Mouse (Mus musculus) limb, embryonic 11.5 days (tissue): ENCODE results near the gene Olfr429. TPM values are rescaled to one million over a fixed set of nuclear protein-coding genes. Genes with fewer than 3 reads are reported as not detected.
"Not testable (repeated sequence)": the region's sequence is repeated elsewhere in the genome, so short reads cannot be mapped to it uniquely, and the experiment has no call there.

Source experiments
- ATAC-seq: fragments of 200-750 bp; cut with Nextera tagmentation; 2 replicates; pipeline ENCODE4 v1.8.0; 2017; ENCODE audit warnings: low read depth; ENCODE audit not compliant: insufficient number of reproducible peaks, low FRiP score, low TSS enrichment
- DNase-seq: peaks from one replicate; pipeline ENCODE4 v3.0.0-alpha.2; 2015; ENCODE audit warnings: low spot score
- H3K27ac ChIP-seq: fragments of 300-500 bp; sonication (generic); replicated peaks from 2 replicates; pipeline ENCODE4 v1.5.1; 2014; ENCODE audit warnings: low read depth, mild to moderate bottlenecking, low read length
- H3K27me3 ChIP-seq: fragments of 300-500 bp; sonication (generic); 2 replicates; pipeline ENCODE4 v1.6.1; 2014; ENCODE audit warnings: mild to moderate bottlenecking, low read length, mixed read lengths; ENCODE audit not compliant: control insufficient read depth, insufficient read depth
- H3K36me3 ChIP-seq: fragments of 300-500 bp; sonication (generic); 2 replicates; pipeline ENCODE4 v1.6.1; 2014; ENCODE audit warnings: mild to moderate bottlenecking, low read length, moderate library complexity, mixed read lengths; ENCODE audit not compliant: control insufficient read depth, insufficient read depth
- H3K4me1 ChIP-seq: fragments of 300-500 bp; sonication (generic); 2 replicates; pipeline ENCODE4 v1.6.1; 2014; ENCODE audit warnings: low read length, mixed read lengths; ENCODE audit not compliant: control insufficient read depth, insufficient read depth
- H3K4me2 ChIP-seq: fragments of 300-500 bp; sonication (generic); 2 replicates; pipeline ENCODE4 v1.6.1; 2014; ENCODE audit warnings: low read depth, mild to moderate bottlenecking, moderate library complexity; ENCODE audit not compliant: severe bottlenecking
- H3K4me3 ChIP-seq: fragments of 300-500 bp; sonication (generic); 2 replicates; pipeline ENCODE4 v1.5.1; 2014; ENCODE audit warnings: low read depth, low read length
- H3K9ac ChIP-seq: fragments of 300-500 bp; sonication (generic); 2 replicates; pipeline ENCODE4 v1.6.1; 2014; ENCODE audit warnings: mild to moderate bottlenecking, low read length
- H3K9me3 ChIP-seq: fragments of 300-500 bp; sonication (generic); 2 replicates; pipeline ENCODE4 v1.6.1; 2016; ENCODE audit warnings: low read length; ENCODE audit not compliant: control insufficient read depth
- WGBS: fragments of 180-500 bp; shearing (Covaris S2); extraction: QIAGEN DNeasy Blood & Tissue Kit; methylation state at CpG from one replicate; pipeline ENCODE4 v1.1.7; 2014; 5-methylcytosine and 5-hydroxymethylcytosine counted together
- polyA plus RNA-seq: library from polyadenylated mRNA; unstranded; fragments of >200 nt; fragmentation: Nextera tagmentation; extraction: Ambion mirVana; gene quantifications from 2 replicates; pipeline ENCODE4 v1.2.1, GENCODE M21; 2014

Olfr429 gene
- polyA plus RNA-seq, 1 experiment from 2014 or later, result not detected

GRCm38 (mm10) chr1:174049357-174049756 lies 34.8 kb upstream of the Olfr429 start:
- not testable (repeated sequence) for H3K4me3 ChIP-seq, H3K9ac ChIP-seq, H3K4me1 ChIP-seq, H3K36me3 ChIP-seq, ATAC-seq, DNase-seq, H3K9me3 ChIP-seq, H3K27me3 ChIP-seq, H3K27ac ChIP-seq, H3K4me2 ChIP-seq
- WGBS, result 63% methylated on average over 4 of the region's 4 CpGs

- Histone ChIP-seq H3K9me3 (no peaks in the 10 kb centered on the region), H3K27me3 (no peaks in the 10 kb centered on the region), H3K9ac (no peak overlapping the region), H3K4me1 (no peaks in the 10 kb centered on the region), H3K4me2 (no peak overlapping the region), H3K4me3 (no peak overlapping the region), H3K36me3 (no peaks in the 10 kb centered on the region), H3K27ac (no peak overlapping the region)
- DNase-seq (no peak), ATAC-seq (no peak)
- 81% methylated on average over 4 of the region's 4 CpGs for WGBS
Observed at GRCm38 (mm10) chr1:174050532-174050931, 33.6 kb upstream of the Olfr429 start.

GRCm38 (mm10) chr1:174051515-174051914 lies 32.6 kb upstream of the Olfr429 start:
- Histone ChIP-seq H3K27me3 (no peaks in the 10 kb centered on the region), H3K27ac (no peak overlapping the region), H3K9ac (no peak overlapping the region), H3K9me3 (no peaks in the 10 kb centered on the region), H3K4me2 (no peak overlapping the region), H3K36me3 (no peaks in the 10 kb centered on the region), H3K4me3 (no peak overlapping the region), H3K4me1 (no peaks in the 10 kb centered on the region)
- ATAC-seq (no peak), DNase-seq (no peak)
- WGBS, result 84% methylated on average over 4 of the region's 4 CpGs

GRCm38 (mm10) chr1:174051931-174052536 lies 32.1 kb upstream of the Olfr429 start:
- H3K4me1 ChIP-seq, result no peaks in the 10 kb centered on the region
- WGBS, result 85% methylated on average over 5 of the region's 5 CpGs

GRCm38 (mm10) chr1:174052981-174053380 lies 31.1 kb upstream of the Olfr429 start:
- Histone ChIP-seq H3K27ac (no peak overlapping the region), H3K4me1 (no peaks in the 10 kb centered on the region), H3K4me3 (no peak overlapping the region), H3K4me2 (no peak overlapping the region), H3K9me3 (no peaks in the 10 kb centered on the region), H3K36me3 (no peaks in the 10 kb centered on the region), H3K27me3 (no peaks in the 10 kb centered on the region), H3K9ac (no peak overlapping the region)
- WGBS, result 87% methylated on average over 3 of the region's 3 CpGs
- DNase-seq, result no peak
- no peak for ATAC-seq

More at GRCm38 (mm10) chr1:174051931-174052536, 32.1 kb upstream of the Olfr429 start:
- no peaks in the 10 kb centered on the region for H3K36me3 ChIP-seq
- no peak overlapping the region for H3K4me3 ChIP-seq
- no peak for DNase-seq
- no peaks in the 10 kb centered on the region for H3K27me3 ChIP-seq
- no peak overlapping the region for H3K4me2 ChIP-seq
- no peaks in the 10 kb centered on the region for H3K9me3 ChIP-seq
- H3K27ac ChIP-seq, result no peak overlapping the region
- no peak overlapping the region for H3K9ac ChIP-seq
- no peak for ATAC-seq

GRCm38 (mm10) chr1:174055248-174055647 lies 28.9 kb upstream of the Olfr429 start:
- no peaks in the 10 kb centered on the region for H3K9me3 ChIP-seq
- DNase-seq (no peak), ATAC-seq (no peak)
- 88% methylated on average over 2 of the region's 2 CpGs for WGBS
- H3K4me3 ChIP-seq, result no peak overlapping the region
- H3K9ac ChIP-seq, result no peak overlapping the region
- no peak overlapping the region for H3K4me2 ChIP-seq
- no peak overlapping the region for H3K27ac ChIP-seq
- no peaks in the 10 kb centered on the region for H3K36me3 ChIP-seq
- H3K4me1 ChIP-seq, result no peaks in the 10 kb centered on the region
- H3K27me3 ChIP-seq, result no peaks in the 10 kb centered on the region

GRCm38 (mm10) chr1:174066305-174066704 lies 17.8 kb upstream of the Olfr429 start, which contains the start of gene Olfr430:
Gene Olfr430 (plus strand): TSS chr1:174066605.
- ATAC-seq (no peak), DNase-seq (no peak)
- Histone ChIP-seq H3K4me1 (no peaks in the 10 kb centered on the region), H3K9ac (no peak within 1 kb of the TSS), H3K4me2 (no peak within 1 kb of the TSS), H3K9me3 (no peaks in the 10 kb centered on the region), H3K27ac (no peak within 1 kb of the TSS), H3K27me3 (no peaks in the 10 kb centered on the region), H3K4me3 (no peak within 1 kb of the TSS), H3K36me3 (no peaks in the 10 kb centered on the region)
- WGBS, result 94% methylated on average over 3 of the region's 3 CpGs

GRCm38 (mm10) chr1:174096591-174096990 lies 12.5 kb downstream of the Olfr429 start, which contains the start of gene Olfr427:
Gene Olfr427 (plus strand): TSS chr1:174096891.
- ATAC-seq (no peak), DNase-seq (no peak)
- no peak within 1 kb of the TSS for H3K9ac ChIP-seq
- no peaks in the 10 kb centered on the region for H3K4me1 ChIP-seq
- no peaks in the 10 kb centered on the region for H3K9me3 ChIP-seq
- WGBS, result 91% methylated on average over 1 of the region's 1 CpGs
- no peak within 1 kb of the TSS for H3K4me2 ChIP-seq
- no peak within 1 kb of the TSS for H3K27ac ChIP-seq
- H3K27me3 ChIP-seq, result no peaks in the 10 kb centered on the region
- no peaks in the 10 kb centered on the region for H3K36me3 ChIP-seq
- H3K4me3 ChIP-seq, result no peak within 1 kb of the TSS

- Histone ChIP-seq H3K27ac (no peak overlapping the region), H3K4me3 (no peak overlapping the region), H3K4me1 (no peaks in the 10 kb centered on the region), H3K36me3 (no peaks in the 10 kb centered on the region), H3K4me2 (no peak overlapping the region), H3K9ac (no peak overlapping the region), H3K27me3 (no peaks in the 10 kb centered on the region), H3K9me3 (no peaks in the 10 kb centered on the region)
- DNase-seq (no peak), ATAC-seq (no peak)
- WGBS, result 53% methylated on average over 2 of the region's 2 CpGs
Observed at GRCm38 (mm10) chr1:174103735-174104134, 19.6 kb downstream of the Olfr429 start.
